Mouse (Mus musculus): ENCODE data around the gene Fbxl13. TPM values are rescaled to one million over a fixed set of nuclear protein-coding genes. Genes with fewer than 3 reads are reported as not detected.

Fbxl13 gene
- polyA plus RNA-seq, 1 experiment: 0.19 TPM

DNA sequence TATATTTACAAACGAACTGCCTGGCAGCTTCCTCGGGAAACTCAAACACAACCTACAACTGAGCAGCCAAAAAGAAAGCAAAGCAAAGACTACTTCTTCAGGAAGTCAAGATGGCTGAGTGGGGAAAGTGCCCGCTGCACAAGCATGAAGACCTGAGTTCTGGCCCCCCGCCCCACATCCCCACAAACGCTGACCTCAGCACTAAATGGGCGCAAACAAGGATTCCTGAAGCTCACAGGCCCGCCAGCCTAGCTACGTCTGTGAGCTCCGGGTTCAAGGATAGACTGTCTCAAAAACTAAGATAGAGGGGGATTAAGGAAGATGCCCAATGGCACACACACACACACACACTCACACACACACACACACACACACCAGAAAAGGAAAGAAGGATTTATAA is 32.9 kb upstream of the Fbxl13 start:
- TF ChIP-seq SRF (IDR thresholded peaks at IDR 0.05; ENCODE audit: control insufficient read depth, insufficient read length, low read depth) (no peak), POLR2A (IDR thresholded peaks at IDR 0.05; ENCODE audit: insufficient read length, low read depth) (no peak), MYOG (IDR thresholded peaks at IDR 0.05; ENCODE audit: control insufficient read depth in 1 of 3, insufficient read depth in 1 of 3, insufficient read length in 2 of 3, low read depth in 2 of 3) (no peak), TCF12 (IDR thresholded peaks at IDR 0.05; ENCODE audit: insufficient read depth, poor library complexity, severe bottlenecking) (no peak), MAX (IDR thresholded peaks at IDR 0.05; ENCODE audit: low read depth) (no peak), POLR2AphosphoS2 (IDR thresholded peaks at IDR 0.05; ENCODE audit: insufficient read length, low read depth) (no peak), TCF3 (IDR thresholded peaks at IDR 0.05; ENCODE audit: insufficient read length, low read depth) (no peak), CEBPB (IDR thresholded peaks at IDR 0.05; ENCODE audit: insufficient read depth, poor library complexity, severe bottlenecking) (no peak), E2F4 (IDR thresholded peaks at IDR 0.05; ENCODE audit: insufficient read depth) (no peak), USF1 (IDR thresholded peaks at IDR 0.05; ENCODE audit: low read depth) (no peak), MYOD1 (IDR thresholded peaks at IDR 0.05; ENCODE audit: control insufficient read depth in 1 of 3, insufficient read length in 2 of 3, low read depth in 2 of 3) (no peak), REST (IDR thresholded peaks at IDR 0.05; ENCODE audit: insufficient read depth, insufficient read length) (no peak)
- H3K79me2 ChIP-seq (ENCODE audit: control insufficient read depth, insufficient read depth): no peaks in the 10 kb centered on the region

DNA sequence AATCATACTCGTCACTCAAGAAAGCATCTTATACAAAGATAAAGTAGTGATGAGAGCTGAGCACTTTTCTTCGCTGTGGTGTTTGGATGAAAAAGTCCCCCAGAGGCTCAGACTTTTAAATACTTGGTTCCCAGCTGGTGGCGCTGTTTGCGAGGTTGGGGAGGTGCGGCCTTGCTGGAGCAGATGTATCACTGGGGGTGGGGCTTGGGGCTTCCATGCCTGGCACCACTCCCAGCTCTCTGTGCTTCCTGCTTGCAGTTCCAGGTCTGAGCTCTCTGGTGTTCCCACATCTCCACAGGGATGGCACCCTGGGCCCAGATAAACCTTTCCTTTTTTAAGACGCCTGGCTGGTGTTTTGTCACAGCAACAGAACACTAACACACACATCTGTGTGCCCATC is 32.5 kb upstream of the Fbxl13 start:
- Histone ChIP-seq H3K4me2 (ENCODE audit: low read depth) (no peak overlapping the region), H3K79me2 (ENCODE audit: control insufficient read depth, insufficient read depth) (no peaks in the 10 kb centered on the region), H3K36me3 (ENCODE audit: control insufficient read depth, insufficient read depth) (no peaks in the 10 kb centered on the region)

More for the DNA sequence above, 32.9 kb upstream of the Fbxl13 start:
- Histone ChIP-seq H3K27me3 (ENCODE audit: control insufficient read depth, insufficient read depth, insufficient read length) (no peaks in the 10 kb centered on the region), H3K36me3 (ENCODE audit: control insufficient read depth, insufficient read depth) (no peaks in the 10 kb centered on the region), H3ac (ENCODE audit: control insufficient read depth, insufficient read length) (no peak overlapping the region), H3K4me2 (ENCODE audit: low read depth) (no peak overlapping the region), H3K4me3 (no peak overlapping the region)

DNA sequence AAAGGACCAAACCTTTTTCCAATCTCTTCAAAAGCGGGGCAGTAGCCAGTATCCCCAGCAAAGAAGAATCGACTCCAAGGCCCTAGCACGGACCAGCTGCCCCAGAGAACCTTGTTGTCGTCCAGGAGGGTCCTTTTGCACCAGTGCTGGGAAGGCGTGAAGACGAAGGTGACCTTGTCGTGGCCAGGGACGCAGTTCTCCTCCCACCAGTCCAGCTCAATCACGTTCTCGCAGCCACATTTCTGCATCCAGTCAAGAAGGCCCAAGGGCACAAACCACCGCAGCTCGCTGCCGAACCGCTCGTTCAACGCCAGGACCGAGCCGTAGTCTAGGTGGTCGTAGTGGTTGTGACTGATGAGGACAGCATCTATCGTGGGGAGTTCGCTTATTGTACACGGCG is 30.1 kb upstream of the Fbxl13 start:
- no peaks in the 10 kb centered on the region for H3K79me2 ChIP-seq (ENCODE audit: control insufficient read depth, insufficient read depth)
- no peak overlapping the region for H3K4me3 ChIP-seq
- TF ChIP-seq TCF12 (IDR thresholded peaks at IDR 0.05; ENCODE audit: insufficient read depth, poor library complexity, severe bottlenecking) (no peak), MYOG (IDR thresholded peaks at IDR 0.05; ENCODE audit: control insufficient read depth in 1 of 3, insufficient read depth in 1 of 3, insufficient read length in 2 of 3, low read depth in 2 of 3) (no peak), POLR2A (IDR thresholded peaks at IDR 0.05; ENCODE audit: insufficient read length, low read depth) (no peak), MYOD1 (IDR thresholded peaks at IDR 0.05; ENCODE audit: control insufficient read depth in 1 of 3, insufficient read length in 2 of 3, low read depth in 2 of 3) (no peak), USF1 (IDR thresholded peaks at IDR 0.05; ENCODE audit: low read depth) (no peak), SRF (IDR thresholded peaks at IDR 0.05; ENCODE audit: control insufficient read depth, insufficient read length, low read depth) (no peak), MAX (IDR thresholded peaks at IDR 0.05; ENCODE audit: low read depth) (no peak), POLR2AphosphoS2 (IDR thresholded peaks at IDR 0.05; ENCODE audit: insufficient read length, low read depth) (no peak), TCF3 (IDR thresholded peaks at IDR 0.05; ENCODE audit: insufficient read length, low read depth) (no peak), CEBPB (IDR thresholded peaks at IDR 0.05; ENCODE audit: insufficient read depth, poor library complexity, severe bottlenecking) (no peak), E2F4 (IDR thresholded peaks at IDR 0.05; ENCODE audit: insufficient read depth) (no peak), REST (IDR thresholded peaks at IDR 0.05; ENCODE audit: insufficient read depth, insufficient read length) (no peak)
- no peak overlapping the region for H3ac ChIP-seq (ENCODE audit: control insufficient read depth, insufficient read length)
- H3K27me3 ChIP-seq (ENCODE audit: control insufficient read depth, insufficient read depth, insufficient read length): no peaks in the 10 kb centered on the region
- H3K36me3 ChIP-seq (ENCODE audit: control insufficient read depth, insufficient read depth): no peaks in the 10 kb centered on the region
- no peak overlapping the region for H3K4me2 ChIP-seq (ENCODE audit: low read depth)

More for the DNA sequence above, 32.5 kb upstream of the Fbxl13 start:
- Histone ChIP-seq H3K4me3 (no peak overlapping the region), H3ac (ENCODE audit: control insufficient read depth, insufficient read length) (no peak overlapping the region), H3K27me3 (ENCODE audit: control insufficient read depth, insufficient read depth, insufficient read length) (no peaks in the 10 kb centered on the region)
- TF ChIP-seq CEBPB (IDR thresholded peaks at IDR 0.05; ENCODE audit: insufficient read depth, poor library complexity, severe bottlenecking): no peak
- no peak for TF ChIP-seq SRF (IDR thresholded peaks at IDR 0.05; ENCODE audit: control insufficient read depth, insufficient read length, low read depth)
- no peak for TF ChIP-seq USF1 (IDR thresholded peaks at IDR 0.05; ENCODE audit: low read depth)
- TF ChIP-seq MAX (IDR thresholded peaks at IDR 0.05; ENCODE audit: low read depth): no peak
- TF ChIP-seq MYOD1 (IDR thresholded peaks at IDR 0.05; ENCODE audit: control insufficient read depth in 1 of 3, insufficient read length in 2 of 3, low read depth in 2 of 3): no peak
- no peak for TF ChIP-seq REST (IDR thresholded peaks at IDR 0.05; ENCODE audit: insufficient read depth, insufficient read length)
- no peak for TF ChIP-seq POLR2AphosphoS2 (IDR thresholded peaks at IDR 0.05; ENCODE audit: insufficient read length, low read depth)
- no peak for TF ChIP-seq MYOG (IDR thresholded peaks at IDR 0.05; ENCODE audit: control insufficient read depth in 1 of 3, insufficient read depth in 1 of 3, insufficient read length in 2 of 3, low read depth in 2 of 3)
- no peak for TF ChIP-seq TCF3 (IDR thresholded peaks at IDR 0.05; ENCODE audit: insufficient read length, low read depth)
- no peak for TF ChIP-seq TCF12 (IDR thresholded peaks at IDR 0.05; ENCODE audit: insufficient read depth, poor library complexity, severe bottlenecking)
- no peak for TF ChIP-seq E2F4 (IDR thresholded peaks at IDR 0.05; ENCODE audit: insufficient read depth)
- no peak for TF ChIP-seq POLR2A (IDR thresholded peaks at IDR 0.05; ENCODE audit: insufficient read length, low read depth)

DNA sequence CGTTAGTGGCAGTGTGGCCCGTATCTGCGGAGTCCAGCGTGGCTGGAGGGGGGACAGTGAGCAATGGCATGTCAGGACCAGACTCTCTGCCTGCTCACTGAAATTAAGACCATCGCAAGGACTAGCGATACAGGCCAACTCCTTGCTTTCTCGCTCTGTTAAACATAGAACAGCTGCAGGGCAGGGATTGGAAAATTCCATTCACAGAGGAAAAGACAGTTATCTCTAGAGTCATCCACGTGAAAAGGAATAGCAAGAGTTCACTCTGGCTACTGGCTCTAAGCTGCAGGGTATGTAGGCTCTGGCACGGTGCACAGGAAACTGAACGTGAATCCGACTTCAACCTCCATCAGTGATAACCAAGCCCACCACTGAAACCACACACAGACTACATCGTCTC is 29.6 kb upstream of the Fbxl13 start:
- TF ChIP-seq CEBPB (IDR thresholded peaks at IDR 0.05; ENCODE audit: insufficient read depth, poor library complexity, severe bottlenecking) (no peak), E2F4 (IDR thresholded peaks at IDR 0.05; ENCODE audit: insufficient read depth) (no peak), POLR2AphosphoS2 (IDR thresholded peaks at IDR 0.05; ENCODE audit: insufficient read length, low read depth) (no peak), USF1 (IDR thresholded peaks at IDR 0.05; ENCODE audit: low read depth) (no peak), MYOD1 (IDR thresholded peaks at IDR 0.05; ENCODE audit: control insufficient read depth in 1 of 3, insufficient read length in 2 of 3, low read depth in 2 of 3) (no peak)
- Histone ChIP-seq H3K79me2 (ENCODE audit: control insufficient read depth, insufficient read depth) (no peaks in the 10 kb centered on the region), H3K36me3 (ENCODE audit: control insufficient read depth, insufficient read depth) (no peaks in the 10 kb centered on the region), H3ac (ENCODE audit: control insufficient read depth, insufficient read length) (no peak overlapping the region), H3K27me3 (ENCODE audit: control insufficient read depth, insufficient read depth, insufficient read length) (no peaks in the 10 kb centered on the region), H3K4me3 (no peak overlapping the region), H3K4me2 (ENCODE audit: low read depth) (no peak overlapping the region)

DNA sequence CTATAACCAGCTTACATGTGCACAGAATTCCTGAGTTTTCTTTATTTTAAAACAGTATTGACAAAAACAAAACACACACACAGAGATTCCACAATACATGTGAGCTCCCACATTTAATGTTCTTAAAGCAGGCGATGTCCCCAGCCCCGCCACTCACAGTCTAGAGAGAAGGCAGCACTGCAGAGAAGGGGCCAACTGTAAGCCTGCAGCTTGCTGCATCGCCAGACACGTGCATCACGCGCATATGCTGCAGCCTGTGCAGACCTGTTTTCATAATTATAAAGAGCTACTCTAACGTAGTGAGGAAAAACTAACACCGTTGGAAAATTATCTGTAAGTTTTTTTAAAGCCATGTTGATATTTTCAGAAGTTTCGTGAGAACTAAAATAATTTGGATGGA is 28.3 kb upstream of the Fbxl13 start:
- TF ChIP-seq MAX (IDR thresholded peaks at IDR 0.05; ENCODE audit: low read depth): no peak
- TF ChIP-seq USF1 (IDR thresholded peaks at IDR 0.05; ENCODE audit: low read depth): no peak
- TF ChIP-seq TCF12 (IDR thresholded peaks at IDR 0.05; ENCODE audit: insufficient read depth, poor library complexity, severe bottlenecking): no peak
- no peak for TF ChIP-seq MYOG (IDR thresholded peaks at IDR 0.05; ENCODE audit: control insufficient read depth in 1 of 3, insufficient read depth in 1 of 3, insufficient read length in 2 of 3, low read depth in 2 of 3)
- no peak for TF ChIP-seq CEBPB (IDR thresholded peaks at IDR 0.05; ENCODE audit: insufficient read depth, poor library complexity, severe bottlenecking)
- TF ChIP-seq MYOD1 (IDR thresholded peaks at IDR 0.05; ENCODE audit: control insufficient read depth in 1 of 3, insufficient read length in 2 of 3, low read depth in 2 of 3): no peak
- no peaks in the 10 kb centered on the region for H3K79me2 ChIP-seq (ENCODE audit: control insufficient read depth, insufficient read depth)
- no peak overlapping the region for H3K4me3 ChIP-seq
- no peaks in the 10 kb centered on the region for H3K36me3 ChIP-seq (ENCODE audit: control insufficient read depth, insufficient read depth)
- no peak overlapping the region for H3ac ChIP-seq (ENCODE audit: control insufficient read depth, insufficient read length)
- no peak overlapping the region for H3K4me2 ChIP-seq (ENCODE audit: low read depth)
- H3K27me3 ChIP-seq (ENCODE audit: control insufficient read depth, insufficient read depth, insufficient read length): no peaks in the 10 kb centered on the region

Data from myocyte (in vitro differentiated cells).